Mouse (Mus musculus): ENCODE data around the gene Mageb4. TPM values are rescaled to one million over a fixed set of nuclear protein-coding genes. Genes with fewer than 3 reads are reported as not detected.
"Not testable (repeated sequence)": the region's sequence is repeated elsewhere in the genome, so short reads cannot be mapped to it uniquely, and the experiment has no call there.

Gene Mageb4
- not detected in 2 replicates for polyA plus RNA-seq (2012)

DNA sequence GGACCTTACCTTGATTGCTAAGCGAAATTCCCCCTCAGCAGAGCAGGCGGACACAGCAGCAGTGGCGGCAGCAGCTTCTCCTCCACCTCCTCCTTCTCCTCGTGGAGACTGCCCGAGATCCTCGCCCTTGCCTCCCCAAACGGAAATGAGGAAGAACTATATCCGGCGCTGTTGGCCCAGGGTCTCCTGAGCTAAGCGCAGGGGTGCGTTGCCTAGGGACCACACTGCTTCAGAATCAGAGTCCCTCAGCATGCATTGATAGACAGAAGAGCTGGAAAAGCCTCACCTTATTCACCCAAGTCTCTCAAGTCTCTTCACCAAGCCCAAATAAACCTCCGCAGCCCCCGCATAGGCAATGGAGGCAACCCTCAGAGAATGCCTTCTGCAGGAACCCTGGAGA is at the start of gene Mageb4:
Gene Mageb4, minus strand, starts transcription at position 101 of the 400 bp plus-strand sequence.
- not testable (repeated sequence) for TF ChIP-seq GATA1 (IDR thresholded peaks at IDR 0.05; ENCODE audit: low read length)

DNA sequence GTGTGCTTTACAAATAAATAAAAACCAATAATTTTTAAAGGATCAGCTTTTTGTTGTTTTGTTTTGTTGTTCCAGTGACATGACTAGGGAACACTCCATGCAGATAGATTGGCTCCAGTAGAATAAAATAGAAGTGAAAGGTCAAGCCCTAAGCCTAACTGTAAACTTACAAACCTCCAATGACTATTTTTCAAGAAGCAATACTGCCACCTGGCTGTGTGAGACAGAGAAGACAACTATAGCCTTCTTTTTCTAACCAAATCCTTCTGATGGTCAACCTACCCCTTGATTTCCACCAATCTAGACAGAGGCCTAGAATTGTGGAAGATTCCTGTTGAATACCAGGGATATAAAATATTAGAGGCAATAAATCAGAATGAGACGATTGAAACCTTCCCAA is 67.6 kb downstream of the Mageb4 start:
- no peak for TF ChIP-seq GATA1 (IDR thresholded peaks at IDR 0.05; ENCODE audit: low read length)

Other genes with a start within 250 kb of the Mageb4 start
- gene Nr0b1, start 113.3 kb downstream of the Mageb4 start, polyA plus RNA-seq (2012), result not detected in 2 replicates

Data from G1E-ER4 (cell line).